Mouse (Mus musculus): ENCODE data around the gene Stum. TPM values are rescaled to one million over a fixed set of nuclear protein-coding genes. Genes with fewer than 3 reads are reported as not detected.
A peak's percentile ranks its signal among the peaks of the same experiment; 100 is the strongest.

Stum gene
- polyA plus RNA-seq, 1 experiment = 4.2 TPM

DNA sequence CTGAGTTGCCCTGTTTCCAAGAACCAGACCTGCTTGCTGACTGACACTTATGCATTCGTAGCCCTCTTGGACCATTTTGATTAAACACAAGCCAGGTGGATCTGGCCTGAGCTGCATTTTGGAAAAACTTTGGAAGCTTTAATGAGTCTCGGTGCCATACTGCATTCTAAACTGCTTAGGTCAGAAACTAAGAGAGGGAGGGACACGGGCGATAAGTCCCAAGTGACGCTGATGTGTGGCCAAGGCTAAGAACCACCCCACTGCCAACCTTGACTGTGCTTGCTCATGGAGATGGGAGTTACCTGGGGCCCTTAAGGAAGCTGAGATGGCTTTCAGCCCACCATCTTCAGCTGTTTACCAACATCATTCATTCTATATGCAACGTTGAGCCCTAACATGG lies 98.0 kb downstream of the Stum start:
- 44% methylated on average over 6 of the region's 6 CpGs for WGBS
- Histone ChIP-seq H3K4me1 (ENCODE audit: control insufficient read depth, insufficient read depth, low read length) (peaks cover 42% of the 10 kb centered on the region), H3K4me3 (replicated peaks; ENCODE audit: extremely low read depth, low read depth, low read length) (no peak overlapping the region)
- DNase-seq = no peak
- TF ChIP-seq CTCF (IDR thresholded peaks at IDR 0.05; ENCODE audit: insufficient read depth, low read length) (no peak), POLR2A (IDR thresholded peaks at IDR 0.05; ENCODE audit: borderline replicate concordance, extremely low read depth, low read depth, low read length) (no peak)

DNA sequence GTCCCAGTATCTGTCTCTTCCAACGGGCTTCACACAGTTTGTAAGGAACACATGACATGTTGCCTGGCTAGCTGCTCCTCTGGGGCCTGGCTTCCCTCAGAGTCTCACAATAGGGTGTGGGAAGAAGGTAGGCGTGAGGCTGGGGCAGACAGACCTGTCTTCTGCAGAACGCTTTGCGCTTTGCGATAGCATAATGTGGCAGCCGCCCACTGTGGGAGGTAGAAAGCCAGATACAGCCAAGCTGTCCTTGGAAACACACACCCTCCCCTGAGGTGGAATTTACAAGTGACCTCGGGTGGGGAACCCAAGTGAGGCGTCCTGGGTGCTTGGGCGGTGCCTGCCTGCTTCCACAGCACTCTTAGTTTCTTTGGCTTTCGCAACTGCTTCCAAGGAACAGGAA lies 98.8 kb downstream of the Stum start:
- Histone ChIP-seq H3K4me3 (replicated peaks; ENCODE audit: extremely low read depth, low read depth, low read length) (no peak overlapping the region), H3K4me1 (ENCODE audit: control insufficient read depth, insufficient read depth, low read length) (peaks cover 39% of the 10 kb centered on the region)
- peak; percentile 61 for DNase-seq
- 38% methylated on average over 10 of the region's 10 CpGs for WGBS
- TF ChIP-seq CTCF (IDR thresholded peaks at IDR 0.05; ENCODE audit: insufficient read depth, low read length) (no peak), POLR2A (IDR thresholded peaks at IDR 0.05; ENCODE audit: borderline replicate concordance, extremely low read depth, low read depth, low read length) (peak; percentile 25; the same call in 1 of the 2 replicates)

DNA sequence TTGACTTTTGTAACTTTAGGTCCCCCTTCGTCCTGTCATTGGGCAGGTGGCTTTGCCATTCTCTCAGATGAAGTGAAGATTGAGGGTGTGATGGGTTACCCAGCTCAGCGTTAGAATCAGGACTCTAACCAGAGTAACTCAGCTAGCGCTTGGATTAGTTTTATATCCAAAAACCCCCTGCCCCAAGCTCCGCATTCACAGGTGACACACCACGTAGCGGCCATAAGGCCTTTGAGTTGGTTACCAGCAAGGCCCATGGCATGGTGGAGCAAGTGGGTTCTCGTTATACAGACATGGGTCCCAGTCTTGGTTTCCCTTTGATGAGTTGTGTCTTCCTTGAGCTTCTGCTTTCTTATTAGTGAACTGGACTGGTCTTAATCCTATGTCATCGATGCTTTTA lies 99.4 kb downstream of the Stum start:
- DNase-seq = no peak
- TF ChIP-seq POLR2A (IDR thresholded peaks at IDR 0.05; ENCODE audit: borderline replicate concordance, extremely low read depth, low read depth, low read length) = no peak
- TF ChIP-seq CTCF (IDR thresholded peaks at IDR 0.05; ENCODE audit: insufficient read depth, low read length) = no peak
- Histone ChIP-seq H3K4me3 (replicated peaks; ENCODE audit: extremely low read depth, low read depth, low read length) (no peak overlapping the region), H3K4me1 (ENCODE audit: control insufficient read depth, insufficient read depth, low read length) (peaks cover 35% of the 10 kb centered on the region)
- 92% methylated on average over 8 of the region's 8 CpGs for WGBS

Other genes with a start within 250 kb of the Stum start
- gene Psen2, start 220.1 kb downstream of the Stum start, polyA plus RNA-seq (2012; rRNA removed) = 70.0 and 74.4 TPM in 2 replicates
- 51.3 and 55.6 TPM in 2 replicates for gene Itpkb, start 153.0 kb downstream of the Stum start, polyA plus RNA-seq (2012; rRNA removed)
- 17.7 and 20.1 TPM in 2 replicates for gene Parp1, start 85.4 kb upstream of the Stum start, polyA plus RNA-seq (2012; rRNA removed)
- 1.7 and 2.7 TPM in 2 replicates for gene Lin9, start 157.6 kb upstream of the Stum start, polyA plus RNA-seq (2012; rRNA removed)
- gene Mixl1, start 213.5 kb upstream of the Stum start, polyA plus RNA-seq (2012; rRNA removed) = not detected in 2 replicates
- 12.2 and 15.0 TPM in 2 replicates for gene Acbd3, start 242.5 kb upstream of the Stum start, polyA plus RNA-seq (2012; rRNA removed)